Mouse (Mus musculus) kidney, embryonic 14.5 days (tissue): Measurements from ENCODE around the gene Smyd3. TPM values are rescaled to one million over a fixed set of nuclear protein-coding genes. Genes with fewer than 3 reads are reported as not detected.

Experiments used
- ATAC-seq: fragments of 200-750 bp; cut with Nextera tagmentation; 2 replicates; pipeline ENCODE4 v1.8.0; 2017; ENCODE audit warnings: moderate number of reproducible peaks, mild to moderate bottlenecking, moderate TSS enrichment, moderate library complexity; ENCODE audit not compliant: low FRiP score, low TSS enrichment
- H3K27ac ChIP-seq: fragments of 300-500 bp; sonication (generic); 2 replicates; pipeline ENCODE4 v1.5.1; 2014; ENCODE audit warnings: low read depth, mild to moderate bottlenecking, low read length, moderate library complexity, mixed read lengths
- H3K27me3 ChIP-seq: fragments of 300-500 bp; sonication (generic); 2 replicates; pipeline ENCODE4 v1.6.1; 2014; ENCODE audit warnings: mild to moderate bottlenecking, low read length; ENCODE audit not compliant: control insufficient read depth, insufficient read depth
- H3K36me3 ChIP-seq: fragments of 300-500 bp; sonication (generic); 2 replicates; pipeline ENCODE4 v1.6.1; 2014; ENCODE audit warnings: low read length, mixed read lengths; ENCODE audit not compliant: control insufficient read depth, insufficient read depth
- H3K4me1 ChIP-seq: fragments of 300-500 bp; sonication (generic); 2 replicates; pipeline ENCODE4 v1.6.1; 2014; ENCODE audit warnings: low read length, mixed read lengths; ENCODE audit not compliant: control insufficient read depth, insufficient read depth
- H3K4me2 ChIP-seq: fragments of 300-500 bp; sonication (generic); replicated peaks from 2 replicates; pipeline ENCODE4 v1.6.1; 2014; ENCODE audit warnings: low read depth, mild to moderate bottlenecking, low read length
- H3K4me3 ChIP-seq: fragments of 300-500 bp; sonication (generic); 2 replicates; pipeline ENCODE4 v1.5.1; 2014; ENCODE audit warnings: mild to moderate bottlenecking, low read length
- H3K9ac ChIP-seq: fragments of 300-500 bp; sonication (generic); 2 replicates; pipeline ENCODE4 v1.6.1; 2014; ENCODE audit warnings: low read depth, mild to moderate bottlenecking, low read length, moderate library complexity
- H3K9me3 ChIP-seq: fragments of 300-500 bp; sonication (generic); 2 replicates; pipeline ENCODE4 v1.6.1; 2016; ENCODE audit warnings: low read length; ENCODE audit not compliant: control insufficient read depth
- WGBS: fragments of 180-500 bp; shearing (Covaris S2); extraction: QIAGEN DNeasy Blood & Tissue Kit; methylation state at CpG from one replicate; pipeline ENCODE4 v1.1.7; 2014; 5-methylcytosine and 5-hydroxymethylcytosine counted together
- polyA plus RNA-seq: library from polyadenylated mRNA; unstranded; fragments of >200 nt; fragmentation: Nextera tagmentation; extraction: Ambion mirVana; gene quantifications from 2 replicates; pipeline ENCODE4 v1.2.1, GENCODE M21; 2014

Gene Smyd3
- polyA plus RNA-seq, 1 experiment from 2014 or later: 21.5 TPM

DNA sequence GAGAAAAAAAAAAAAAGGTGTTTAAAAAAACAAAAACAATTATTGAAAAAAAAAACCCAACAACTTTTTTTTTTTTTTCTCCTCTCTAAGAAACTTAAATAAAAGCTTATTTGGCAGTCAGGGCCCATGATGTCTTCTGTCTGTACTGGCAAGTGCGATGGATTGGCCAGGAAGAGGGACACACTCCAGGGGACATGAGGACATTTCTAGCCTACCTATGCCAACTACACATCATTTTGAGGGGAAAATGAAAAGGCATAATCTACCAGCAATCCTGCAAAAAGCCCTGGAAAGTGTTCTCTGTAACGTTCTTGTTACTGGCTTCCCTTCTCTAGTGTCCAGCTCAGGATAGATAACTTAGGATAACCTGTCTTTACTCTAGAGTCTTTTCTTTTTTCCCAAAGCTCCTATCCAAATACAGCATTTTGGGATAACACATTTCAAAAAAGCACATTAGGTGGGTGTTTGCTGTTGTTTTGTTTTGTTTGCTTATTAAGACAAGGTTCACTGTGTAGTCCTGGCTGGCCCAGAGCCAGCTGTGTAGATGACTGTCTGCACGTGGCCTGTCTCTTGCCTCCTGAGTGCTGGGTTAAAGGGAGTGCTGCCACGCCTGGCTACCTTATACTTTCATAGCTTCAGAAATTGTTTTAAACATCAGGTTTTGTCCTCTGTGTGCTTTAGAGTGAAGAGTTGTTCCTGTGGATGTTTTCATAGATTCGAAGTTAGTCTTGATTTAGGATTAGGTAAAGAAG, 35.5 kb upstream of the Smyd3 start:
- no peak overlapping the region for H3K4me2 ChIP-seq
- H3K4me1 ChIP-seq: no peaks in the 10 kb centered on the region
- no peaks in the 10 kb centered on the region for H3K27me3 ChIP-seq
- H3K4me3 ChIP-seq: no peak overlapping the region
- H3K9me3 ChIP-seq: no peaks in the 10 kb centered on the region
- no peaks in the 10 kb centered on the region for H3K36me3 ChIP-seq
- no peak overlapping the region for H3K27ac ChIP-seq
- H3K9ac ChIP-seq: no peak overlapping the region
- WGBS: 70% methylated on average over 5 of the region's 5 CpGs
- ATAC-seq: no peak

DNA sequence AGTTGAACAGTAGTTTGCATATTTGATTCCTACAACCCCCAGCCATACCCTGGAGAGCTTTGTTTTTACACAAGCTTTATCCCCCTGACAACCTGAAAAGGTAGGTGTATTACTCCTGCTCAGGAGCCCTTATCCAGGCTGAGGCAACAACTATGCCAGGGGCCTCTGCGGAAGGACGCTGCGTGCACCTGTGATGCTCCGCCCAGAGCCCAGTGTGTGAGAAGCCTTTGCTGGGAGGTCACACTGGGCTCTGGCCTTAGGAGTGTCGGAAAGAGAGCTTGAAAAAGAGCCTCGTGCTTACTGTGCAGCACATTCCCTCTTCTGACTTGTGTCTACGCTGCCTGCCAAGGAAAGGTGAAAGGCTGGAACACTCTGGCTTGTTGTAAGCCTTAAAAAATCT, 34.9 kb upstream of the Smyd3 start:
- Histone ChIP-seq H3K27me3 (no peaks in the 10 kb centered on the region), H3K36me3 (no peaks in the 10 kb centered on the region), H3K4me2 (no peak overlapping the region), H3K27ac (no peak overlapping the region), H3K9me3 (no peaks in the 10 kb centered on the region), H3K9ac (no peak overlapping the region), H3K4me1 (no peaks in the 10 kb centered on the region), H3K4me3 (no peak overlapping the region)
- WGBS: 52% methylated on average over 7 of the region's 7 CpGs
- no peak for ATAC-seq

- Histone ChIP-seq H3K9ac (no peak overlapping the region), H3K9me3 (no peaks in the 10 kb centered on the region), H3K36me3 (no peaks in the 10 kb centered on the region), H3K27ac (no peak overlapping the region), H3K4me1 (0 out of 2 replicates have a peak, but pooled peaks cover 4% of the 10 kb centered on the region), H3K4me3 (no peak overlapping the region), H3K4me2 (no peak overlapping the region), H3K27me3 (no peaks in the 10 kb centered on the region)
- no peak for ATAC-seq
- WGBS: 93% methylated on average over 4 of the region's 4 CpGs
Observed at GRCm38 (mm10) chr1:179551921-179552320, 34.1 kb upstream of the Smyd3 start.

DNA sequence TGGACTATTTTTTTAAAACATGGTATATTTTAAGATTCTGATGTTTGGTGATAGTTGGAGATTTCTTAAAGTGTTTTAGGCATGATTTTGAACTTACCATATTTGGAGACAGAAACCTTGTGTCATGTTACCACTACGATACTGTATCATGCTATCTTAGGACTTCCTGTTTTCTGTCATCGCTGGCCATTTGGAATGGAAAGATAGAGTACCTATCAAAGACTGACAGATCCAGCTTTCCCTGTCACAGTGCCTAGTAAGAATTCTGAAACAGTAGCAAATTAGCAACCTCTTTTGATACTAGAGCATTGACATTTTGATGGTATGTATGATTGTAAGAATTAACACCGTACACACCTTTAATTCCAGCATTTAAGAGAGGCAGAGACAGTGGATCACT, 33.5 kb upstream of the Smyd3 start:
- H3K27me3 ChIP-seq: no peaks in the 10 kb centered on the region
- H3K4me1 ChIP-seq: 0 out of 2 replicates have a peak, but pooled peaks cover 4% of the 10 kb centered on the region
- no peak overlapping the region for H3K27ac ChIP-seq
- WGBS: 81% methylated on average over 3 of the region's 3 CpGs
- ATAC-seq: no peak
- no peak overlapping the region for H3K4me3 ChIP-seq
- H3K9me3 ChIP-seq: no peaks in the 10 kb centered on the region
- H3K4me2 ChIP-seq: no peak overlapping the region
- no peaks in the 10 kb centered on the region for H3K36me3 ChIP-seq
- no peak overlapping the region for H3K9ac ChIP-seq

DNA sequence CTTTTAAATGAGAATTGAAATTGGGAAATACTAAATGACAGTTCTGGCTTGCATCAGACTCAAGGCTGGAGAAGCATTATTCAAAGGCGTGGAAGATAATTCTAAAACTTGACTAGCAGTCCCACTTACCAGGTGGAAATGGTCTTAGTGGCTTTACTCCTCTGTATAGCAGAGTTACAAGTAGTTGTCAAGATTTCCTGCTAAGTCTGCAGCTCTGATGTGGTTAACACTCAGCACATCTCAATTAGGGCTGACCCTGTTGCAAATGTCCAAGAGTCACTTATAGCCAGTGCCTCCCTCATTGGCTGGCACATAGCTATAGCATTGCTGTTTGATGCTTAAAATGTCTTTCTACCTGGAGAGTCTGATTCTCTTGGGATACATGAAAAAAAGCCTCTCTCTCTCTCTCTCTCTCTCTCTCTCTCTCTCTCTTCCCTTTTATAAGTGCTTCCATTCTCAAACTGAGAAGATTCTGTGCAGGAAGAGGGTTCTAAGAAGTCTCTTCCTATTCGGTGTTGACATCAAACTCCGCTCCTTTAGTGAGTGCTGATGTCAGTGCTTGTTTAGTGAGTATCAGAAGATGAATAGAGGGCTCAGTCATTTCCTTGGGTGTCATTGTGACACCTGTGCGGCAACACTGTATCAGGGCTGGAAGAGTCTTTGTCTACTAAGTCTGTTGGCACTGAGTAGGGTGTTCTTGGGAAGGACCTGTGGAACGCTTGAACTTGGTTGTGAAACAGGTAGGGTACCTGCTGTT, 31.3 kb upstream of the Smyd3 start:
- no peak overlapping the region for H3K9ac ChIP-seq
- H3K4me1 ChIP-seq: 0 out of 2 replicates have a peak, but pooled peaks cover 7% of the 10 kb centered on the region
- H3K9me3 ChIP-seq: no peaks in the 10 kb centered on the region
- 93% methylated on average over 5 of the region's 5 CpGs for WGBS
- H3K4me3 ChIP-seq: no peak overlapping the region
- ATAC-seq: no peak
- H3K27me3 ChIP-seq: no peaks in the 10 kb centered on the region
- no peak overlapping the region for H3K27ac ChIP-seq
- H3K4me2 ChIP-seq: no peak overlapping the region
- no peaks in the 10 kb centered on the region for H3K36me3 ChIP-seq

DNA sequence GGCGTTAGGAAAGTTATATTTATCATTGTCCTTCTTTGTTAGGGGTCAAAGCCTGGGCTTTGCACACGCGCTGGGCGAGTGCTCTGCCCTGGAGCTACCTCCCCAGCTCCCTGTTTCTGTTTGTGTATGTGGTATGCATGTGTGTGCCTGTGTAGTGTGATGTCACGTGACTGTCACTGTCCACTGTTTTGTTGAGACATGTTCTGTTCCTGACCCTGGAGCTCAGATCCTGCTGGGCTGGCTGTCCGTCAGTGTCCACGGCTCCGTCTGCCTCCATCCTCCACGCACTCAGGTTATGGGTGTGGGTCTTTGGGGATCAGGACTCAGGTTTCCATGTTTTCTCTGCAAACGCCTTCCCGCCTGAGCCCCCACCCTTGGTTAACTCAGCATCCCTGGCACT, 30.4 kb upstream of the Smyd3 start:
- H3K4me1 ChIP-seq: 0 out of 2 replicates have a peak, but pooled peaks cover 7% of the 10 kb centered on the region
- no peaks in the 10 kb centered on the region for H3K27me3 ChIP-seq
- no peak overlapping the region for H3K4me3 ChIP-seq
- ATAC-seq: no peak
- 54% methylated on average over 11 of the region's 11 CpGs for WGBS
- H3K36me3 ChIP-seq: 0 out of 2 replicates have a peak, but pooled peaks cover 3% of the 10 kb centered on the region
- H3K9me3 ChIP-seq: no peaks in the 10 kb centered on the region
- H3K27ac ChIP-seq: no peak overlapping the region
- H3K4me2 ChIP-seq: no peak overlapping the region
- H3K9ac ChIP-seq: no peak overlapping the region

GRCm38 (mm10) chr1:179547176-179547575, 29.3 kb upstream of the Smyd3 start:
- no peak overlapping the region for H3K27ac ChIP-seq
- no peak for ATAC-seq
- H3K4me1 ChIP-seq: 0 out of 2 replicates have a peak, but pooled peaks cover 7% of the 10 kb centered on the region

GRCm38 (mm10) chr1:179546551-179546917, 28.7 kb upstream of the Smyd3 start:
- Histone ChIP-seq H3K4me3 (peak overlapping the region; percentile 75), H3K4me2 (peak overlapping the region; percentile 48), H3K36me3 (peaks cover 5% of the 10 kb centered on the region; the same call in 1 of the 2 replicates), H3K27me3 (no peaks in the 10 kb centered on the region), H3K4me1 (0 out of 2 replicates have a peak, but pooled peaks cover 7% of the 10 kb centered on the region), H3K9me3 (no peaks in the 10 kb centered on the region), H3K27ac (peak overlapping the region; percentile 87; the same call in 1 of the 2 replicates), H3K9ac (peak overlapping the region; percentile 76)
- ATAC-seq: peak; percentile 86
- under 1% methylated on average over 34 of the region's 44 CpGs for WGBS

More at GRCm38 (mm10) chr1:179547176-179547575, 29.3 kb upstream of the Smyd3 start:
- H3K9ac ChIP-seq: peak overlapping the region; percentile 76
- peak overlapping the region; percentile 48 for H3K4me2 ChIP-seq
- no peaks in the 10 kb centered on the region for H3K27me3 ChIP-seq
- WGBS: 14% methylated on average over 5 of the region's 5 CpGs
- 0 out of 2 replicates have a peak, but pooled peaks cover 5% of the 10 kb centered on the region for H3K36me3 ChIP-seq
- H3K9me3 ChIP-seq: no peaks in the 10 kb centered on the region
- peak overlapping the region; percentile 75 for H3K4me3 ChIP-seq
